ENCODE assay signal across 7 mouse cellular contexts in genomic region chr6:91686597-91686996, GRCm38 (mm10). TPM values are rescaled to one million over a fixed set of nuclear protein-coding genes. Genes with fewer than 3 reads are reported as not detected.
DNase-seq lines count a peak whose midpoint lies in the region; ATAC-seq lines count a peak whose summit lies in the region.

No protein-coding gene starts in this region.

- H3K27me3 ChIP-seq in heart, embryonic 15.5 days: no peaks in the 10 kb centered on the region
- no peaks in the 10 kb centered on the region for H3K27me3 ChIP-seq in midbrain, embryonic 14.5 days (ENCODE audit: control insufficient read depth, insufficient read depth, low read length)

- no peaks in the 10 kb centered on the region for H3K9me3 ChIP-seq in heart, embryonic 15.5 days (replicated peaks)
- no peaks in the 10 kb centered on the region for H3K9me3 ChIP-seq in midbrain, embryonic 14.5 days (ENCODE audit: control insufficient read depth, low read length)

- H3K27ac ChIP-seq in heart, embryonic 15.5 days: peak overlapping the region; percentile 88
- H3K27ac ChIP-seq in midbrain, embryonic 14.5 days (replicated peaks; ENCODE audit: low read depth, low read length): no peak overlapping the region

- no peak overlapping the region for H3K9ac ChIP-seq in heart, embryonic 15.5 days
- no peak overlapping the region for H3K9ac ChIP-seq in midbrain, embryonic 14.5 days (replicated peaks; ENCODE audit: low read length)

- 24% methylated on average over 4 of the region's 4 CpGs for WGBS in heart, embryonic 15.5 days
- 42% methylated on average over 4 of the region's 4 CpGs for WGBS in midbrain, embryonic 14.5 days

- DNase-seq in NIH3T3 (ENCODE audit: low read depth): peak; percentile 82
- peak; percentile 82 to 86 for DNase-seq in adrenal gland, postnatal 36 days
- DNase-seq in kidney, postnatal 36 days: peak; percentile 85 to 87
- peak; percentile 65 for DNase-seq in midbrain, embryonic 14.5 days
- DNase-seq in right cerebral cortex, postnatal 25 days: no peak
- DNase-seq in thymus, postnatal 0 days (ENCODE audit: low spot score): no peak

- peaks cover 63% of the 10 kb centered on the region for H3K4me1 ChIP-seq in heart, embryonic 15.5 days (replicated peaks)
- H3K4me1 ChIP-seq in midbrain, embryonic 14.5 days (ENCODE audit: control insufficient read depth, insufficient read depth, low read length): peaks cover 28% of the 10 kb centered on the region

- H3K36me3 ChIP-seq in heart, embryonic 15.5 days: no peaks in the 10 kb centered on the region
- H3K36me3 ChIP-seq in midbrain, embryonic 14.5 days (ENCODE audit: control insufficient read depth, insufficient read depth, low read length): 0 out of 2 replicates have a peak, but pooled peaks cover 6% of the 10 kb centered on the region

- peak overlapping the region; percentile 93 for H3K4me2 ChIP-seq in heart, embryonic 15.5 days
- H3K4me2 ChIP-seq in midbrain, embryonic 14.5 days (ENCODE audit: low read length): peak overlapping the region; percentile 93

- H3K4me3 ChIP-seq in heart, embryonic 15.5 days: peak overlapping the region; percentile 87
- H3K4me3 ChIP-seq in midbrain, embryonic 14.5 days (replicated peaks; ENCODE audit: low read depth, low read length): 0 out of 2 replicates have a peak overlapping the region, but pooled peaks have one; percentile 90

- 0 out of 2 replicates have a peak, but pooled peaks have one; percentile 5 for ATAC-seq in heart, embryonic 15.5 days (replicated peaks; ENCODE audit: insufficient number of reproducible peaks, insufficient read depth, low FRiP score, low read depth)
- ATAC-seq in midbrain, embryonic 14.5 days (ENCODE audit: low FRiP score, low TSS enrichment): no peak

RNA-seq across cellular contexts. Expression of gene Slc6a6, which starts 2.7 kb away (rescaled TPM):
- total RNA-seq in adrenal gland, postnatal 36 days (2021): 100 to 1,000 TPM; 331 to 678 TPM
- polyA plus RNA-seq in heart, embryonic 15.5 days (2015; fragmentation: Nextera tagmentation; extraction: Ambion mirVana): 72.5 and 74.9 TPM in 2 replicates
- 94.1 and 94.3 TPM in 2 replicates for polyA plus RNA-seq in midbrain, embryonic 14.5 days (2014; fragmentation: Nextera tagmentation; extraction: Ambion mirVana)
- 43.0 and 63.3 TPM in 2 replicates for polyA plus RNA-seq in thymus, postnatal 0 days (2015; fragmentation: Nextera tagmentation; extraction: Ambion mirVana)

Comparison
In these comparisons a context has a peak if more than half of its experiments do, and no peak if none do; other contexts are left out.
1. DNase-seq: peak in NIH3T3 (single experiment), adrenal gland, postnatal 36 days (2 of 2), kidney, postnatal 36 days (2 of 2) and midbrain, embryonic 14.5 days (single experiment); none in right cerebral cortex, postnatal 25 days (single experiment) and thymus, postnatal 0 days (single experiment).